Comparison of ENCODE assay signal across 31 mouse cellular contexts in genomic region chr16:50182988-50183387, GRCm38 (mm10).
"Had no signal": no experiment of that assay in that cellular context is flagged by ENCODE, and none has a peak within 500 bp of the region (broad histone marks: within the 10 kb centered on the region; RNA-seq: fewer than 3 reads in every experiment).

No protein-coding gene starts in this region.

- ATAC-seq: liver, embryonic 12.5 days; liver, postnatal 0 days; lung, postnatal 0 days; midbrain, embryonic 15.5 days; midbrain, embryonic 16.5 days had no signal

- H3K9me3 ChIP-seq: limb, embryonic 10.5 days; limb, embryonic 12.5 days; limb, embryonic 13.5 days; limb, embryonic 15.5 days; liver, embryonic 12.5 days; liver, embryonic 13.5 days; liver, embryonic 15.5 days; lung, embryonic 15.5 days; megakaryocyte, embryonic 14.5 days; midbrain, embryonic 10.5 days; midbrain, embryonic 12.5 days; midbrain, embryonic 15.5 days; neural tube, embryonic 12.5 days; neural tube, embryonic 13.5 days had no signal

- H3K36me3 ChIP-seq: limb, embryonic 10.5 days; limb, embryonic 12.5 days; limb, embryonic 13.5 days; limb, embryonic 15.5 days; liver, embryonic 12.5 days; liver, embryonic 13.5 days; liver, embryonic 15.5 days; lung, embryonic 15.5 days; midbrain, embryonic 10.5 days; midbrain, embryonic 12.5 days; midbrain, embryonic 15.5 days; neural tube, embryonic 12.5 days; neural tube, embryonic 13.5 days had no signal

- H3K9ac ChIP-seq: limb, embryonic 12.5 days; limb, embryonic 13.5 days; limb, embryonic 15.5 days; liver, embryonic 12.5 days; liver, embryonic 13.5 days; liver, embryonic 14.5 days; liver, embryonic 15.5 days; liver, postnatal 0 days; lung, embryonic 15.5 days; midbrain, embryonic 12.5 days; midbrain, embryonic 15.5 days; neural tube, embryonic 12.5 days; neural tube, embryonic 13.5 days had no signal

- H3K4me1 ChIP-seq: liver, embryonic 15.5 days had no signal

- H3K27me3 ChIP-seq: limb, embryonic 12.5 days; limb, embryonic 13.5 days; limb, embryonic 15.5 days; liver, embryonic 12.5 days; liver, embryonic 13.5 days; liver, embryonic 15.5 days; lung, embryonic 15.5 days; megakaryocyte, embryonic 14.5 days; midbrain, embryonic 12.5 days; midbrain, embryonic 15.5 days; neural tube, embryonic 12.5 days; neural tube, embryonic 13.5 days had no signal

- H3K27ac ChIP-seq: left cerebral cortex, adult 2 months; limb, embryonic 10.5 days; limb, embryonic 12.5 days; limb, embryonic 13.5 days; limb, embryonic 15.5 days; liver, embryonic 12.5 days; liver, embryonic 13.5 days; liver, embryonic 14.5 days; liver, embryonic 15.5 days; lung, embryonic 15.5 days; macrophage; midbrain, embryonic 10.5 days; midbrain, embryonic 12.5 days; midbrain, embryonic 15.5 days; neural tube, embryonic 12.5 days; neural tube, embryonic 13.5 days had no signal

- H3K4me2 ChIP-seq: limb, embryonic 12.5 days; limb, embryonic 13.5 days; limb, embryonic 15.5 days; liver, embryonic 11.5 days; liver, embryonic 12.5 days; liver, embryonic 13.5 days; liver, embryonic 15.5 days; lung, embryonic 15.5 days; midbrain, embryonic 11.5 days; midbrain, embryonic 12.5 days; midbrain, embryonic 15.5 days; neural tube, embryonic 12.5 days; neural tube, embryonic 13.5 days had no signal

- DNase-seq: left cerebral cortex, postnatal 4 days; liver; liver, embryonic 13.5 days; liver, postnatal 0 days; lung, adult 18-20 months; lung, adult 2 months; lung, postnatal 10 days; lung, postnatal 36 days; lung, postnatal 4 days; midbrain, embryonic 14.5 days had no signal

- H3K4me3 ChIP-seq: left cerebral cortex, adult 2 months; limb, embryonic 10.5 days; limb, embryonic 12.5 days; limb, embryonic 13.5 days; limb, embryonic 15.5 days; liver, embryonic 12.5 days; liver, embryonic 13.5 days; liver, embryonic 15.5 days; lung, embryonic 15.5 days; megakaryocyte, embryonic 14.5 days; midbrain, embryonic 10.5 days; midbrain, embryonic 12.5 days; midbrain, embryonic 15.5 days; myocyte; neural tube, embryonic 12.5 days; neural tube, embryonic 13.5 days had no signal
